Mouse (Mus musculus) CH12.LX (cell line): ENCODE data around the gene Anapc7. TPM values are rescaled to one million over a fixed set of nuclear protein-coding genes. Genes with fewer than 3 reads are reported as not detected.

Source experiments
- DNase-seq: peaks from one replicate; pipeline ENCODE4 v3.0.0-alpha.2; 2013; ENCODE audit errors: extremely low read depth
- H3K27ac ChIP-seq: 2 replicates; pipeline ENCODE4 v1.5.1; 2012; ENCODE audit warnings: low read depth, mild to moderate bottlenecking, control low read depth, moderate library complexity; ENCODE audit not compliant: insufficient read depth
- H3K27me3 ChIP-seq: replicated peaks from 2 replicates; pipeline ENCODE3; 2012; ENCODE audit warnings: inconsistent platforms
- H3K36me3 ChIP-seq, 2 experiments: replicated peaks in 1 of 2; 2 replicates each; pipeline versions ENCODE3 to v1.6.1; 2012; ENCODE audit warnings: inconsistent platforms in 1 of 2, low read length in 1 of 2, mild to moderate bottlenecking in 1 of 2, mixed read lengths in 1 of 2, moderate library complexity in 1 of 2; ENCODE audit not compliant: control insufficient read depth in 1 of 2, insufficient read depth in 1 of 2
- H3K4me1 ChIP-seq, 2 experiments: 2 replicates each; pipeline ENCODE4 v1.6.1; 2012; ENCODE audit warnings: inconsistent platforms in 1 of 2, moderate library complexity in 1 of 2; ENCODE audit not compliant: insufficient read depth in 2 of 2, control insufficient read depth in 1 of 2
- H3K4me2 ChIP-seq: 2 replicates; pipeline ENCODE4 v1.6.1; 2012; ENCODE audit warnings: low read depth, mild to moderate bottlenecking, control low read depth; ENCODE audit not compliant: poor library complexity, insufficient read depth, severe bottlenecking
- H3K4me3 ChIP-seq, 3 experiments: fragments of 150-350 bp in 1 of 3; sonication (generic) in 1 of 3; replicated peaks in 1 of 3; 2 replicates each; pipeline versions ENCODE3 to v1.5.1; 2011 to 2012; ENCODE audit warnings: low read depth in 2 of 3, low read length in 2 of 3, mild to moderate bottlenecking in 2 of 3, moderate library complexity in 2 of 3, control low read depth in 1 of 3, improper control_type of control experiment in 1 of 3, inconsistent platforms in 1 of 3, mixed read lengths in 1 of 3; ENCODE audit not compliant: poor library complexity in 1 of 3
- H3K79me2 ChIP-seq: replicated peaks from 2 replicates; pipeline ENCODE4 v1.6.1; 2012; ENCODE audit warnings: mild to moderate bottlenecking, moderate library complexity; ENCODE audit not compliant: control insufficient read depth, poor library complexity, insufficient read depth, severe bottlenecking; ENCODE audit errors: extremely low read depth
- H3K9ac ChIP-seq: 2 replicates; pipeline ENCODE4 v1.6.1; 2012; ENCODE audit warnings: low read depth, mild to moderate bottlenecking, control low read depth, moderate library complexity; ENCODE audit not compliant: insufficient read depth
- H3K9me3 ChIP-seq: replicated peaks from 2 replicates; pipeline ENCODE3; 2012; ENCODE audit warnings: low read length, inconsistent platforms, mixed read lengths
- CHD1 ChIP-seq: IDR thresholded peaks from 2 replicates; pipeline ENCODE4 v1.6.1; 2012; ENCODE audit warnings: low read depth, low read length, improper control_type of control experiment, inconsistent platforms
- CTCF ChIP-seq, 2 experiments: IDR thresholded peaks in 1 of 2; conservative IDR thresholded peaks in 1 of 2; 2 replicates each; pipeline ENCODE4 v1.5.1; 2011 to 2012; ENCODE audit warnings: low read depth in 2 of 2, low read length in 2 of 2, improper control_type of control experiment in 1 of 2, inconsistent platforms in 1 of 2, mild to moderate bottlenecking in 1 of 2, moderate library complexity in 1 of 2
- ETS1 ChIP-seq: conservative IDR thresholded peaks from 2 replicates; pipeline ENCODE4 v1.6.1; 2012; ENCODE audit warnings: low read depth, mild to moderate bottlenecking, inconsistent platforms, low read length, improper control_type of control experiment, moderate library complexity
- IRF4 ChIP-seq: IDR thresholded peaks from 2 replicates; pipeline ENCODE4 v1.6.1; 2014; ENCODE audit warnings: low read depth, mild to moderate bottlenecking, inconsistent platforms, low read length, improper control_type of control experiment
- JUN ChIP-seq: IDR thresholded peaks from 2 replicates; pipeline ENCODE4 v1.6.1; 2011; ENCODE audit warnings: low read depth, mild to moderate bottlenecking, low read length, improper control_type of control experiment, moderate library complexity; ENCODE audit not compliant: insufficient read depth
- KAT2A ChIP-seq: IDR thresholded peaks from 2 replicates; pipeline ENCODE4 v1.6.1; 2012; ENCODE audit warnings: low read length, improper control_type of control experiment, inconsistent platforms; ENCODE audit not compliant: insufficient replicate concordance
- MAFK ChIP-seq: IDR thresholded peaks from 2 replicates; pipeline ENCODE4 v1.6.1; 2011; ENCODE audit warnings: low read length, improper control_type of control experiment; ENCODE audit not compliant: insufficient replicate concordance
- MAX ChIP-seq: IDR thresholded peaks from 2 replicates; pipeline ENCODE4 v1.6.1; 2011; ENCODE audit warnings: low read length, improper control_type of control experiment
- MAZ ChIP-seq: IDR thresholded peaks from 2 replicates; pipeline ENCODE4 v1.6.1; 2012; ENCODE audit warnings: low read depth, mild to moderate bottlenecking, inconsistent platforms, low read length, improper control_type of control experiment, moderate library complexity
- MEF2A ChIP-seq: IDR thresholded peaks from 2 replicates; pipeline ENCODE4 v1.6.1; 2014; ENCODE audit warnings: low read depth, mild to moderate bottlenecking, inconsistent platforms, low read length, improper control_type of control experiment, borderline replicate concordance
- MXI1 ChIP-seq: IDR thresholded peaks from 2 replicates; pipeline ENCODE4 v1.6.1; 2011; ENCODE audit warnings: mild to moderate bottlenecking, low read depth, low read length, improper control_type of control experiment
- MYC ChIP-seq: IDR thresholded peaks from 2 replicates; pipeline ENCODE4 v1.6.1; 2011; ENCODE audit warnings: low read depth, mild to moderate bottlenecking, improper control_type of control experiment, low read length
- NELFE ChIP-seq: IDR thresholded peaks from 2 replicates; pipeline ENCODE4 v1.6.1; 2011; ENCODE audit warnings: low read depth, low read length, improper control_type of control experiment
- NRF1 ChIP-seq: IDR thresholded peaks from 2 replicates; pipeline ENCODE4 v1.6.1; 2014; ENCODE audit warnings: low read depth, mild to moderate bottlenecking, inconsistent platforms, low read length, improper control_type of control experiment, moderate library complexity
- POLR2A ChIP-seq: IDR thresholded peaks from 2 replicates; pipeline ENCODE4 v1.6.1; 2011; ENCODE audit warnings: low read depth, mild to moderate bottlenecking, improper control_type of control experiment, low read length
- POLR2AphosphoS2 ChIP-seq: IDR thresholded peaks from 2 replicates; pipeline ENCODE4 v1.6.1; 2011; ENCODE audit warnings: low read depth, low read length, improper control_type of control experiment
- SMC3 ChIP-seq: IDR thresholded peaks from 2 replicates; pipeline ENCODE4 v1.6.1; 2011; ENCODE audit warnings: low read depth, low read length, improper control_type of control experiment
- TBP ChIP-seq: conservative IDR thresholded peaks from 2 replicates; pipeline ENCODE4 v1.6.1; 2011; ENCODE audit warnings: low read depth, low read length, improper control_type of control experiment
- TCF12 ChIP-seq: IDR thresholded peaks from 2 replicates; pipeline ENCODE4 v1.6.1; 2014; ENCODE audit warnings: low read depth, mild to moderate bottlenecking, inconsistent platforms, low read length, improper control_type of control experiment
- UBTF ChIP-seq: IDR thresholded peaks from 2 replicates; pipeline ENCODE4 v1.6.1; 2012; ENCODE audit warnings: low read depth, mild to moderate bottlenecking, inconsistent platforms, low read length, improper control_type of control experiment, moderate library complexity
- USF1 ChIP-seq: IDR thresholded peaks from 2 replicates; pipeline ENCODE4 v1.6.1; 2014; ENCODE audit warnings: low read depth, mild to moderate bottlenecking, inconsistent platforms, low read length, improper control_type of control experiment
- USF2 ChIP-seq: conservative IDR thresholded peaks from 2 replicates; pipeline ENCODE4 v1.6.1; 2011; ENCODE audit warnings: low read depth, low read length, improper control_type of control experiment
- ZC3H11A ChIP-seq: IDR thresholded peaks from 2 replicates; pipeline ENCODE4 v1.6.1; 2012; ENCODE audit warnings: low read depth, mild to moderate bottlenecking, inconsistent platforms, low read length, improper control_type of control experiment
- ZNF384 ChIP-seq: IDR thresholded peaks from 2 replicates; pipeline ENCODE4 v1.6.1; 2012; ENCODE audit warnings: low read depth, low read length, improper control_type of control experiment, inconsistent platforms
- dilution Hi-C: fragments of 300-500 bp; cut with MboI; formaldehyde crosslinking; loops from 2 replicates; pipeline ENCODE4 v1.14.3; 2020; ENCODE audit warnings: low sequenced_read_pairs; ENCODE audit not compliant: extremely low pct_unique_long_range_greater_than_20kb, extremely low pct_ligation_motif_present
- in situ Hi-C: fragments of 300-500 bp; cut with MboI; formaldehyde crosslinking; loops from 3 replicates; pipeline ENCODE4 v1.14.3; 2019; ENCODE audit warnings: low sequenced_read_pairs, low pct_ligation_motif_present, low pct_unique_long_range_greater_than_20kb, mixed read lengths
- polyA plus RNA-seq: library from polyadenylated mRNA; unstranded; fragments of >175 nt; gene quantifications from 2 replicates; pipeline ENCODE4 v1.2.1, GENCODE M21; 2012; ENCODE audit warnings: low read depth; ENCODE audit not compliant: insufficient read length
- total RNA-seq, 2 experiments: library from RNA; depleted of rRNA; stranded (reverse); fragments of 300-350 nt in 1 of 2; fragments of >200 nt in 1 of 2; gene quantifications; 2 replicates each; pipeline ENCODE4 v1.2.3; 2012 to 2014

The Anapc7 gene
- total and polyA plus RNA-seq, 3 experiments = 21.3 to 43.3 (median 39.4) TPM

GRCm38 (mm10) chr5:122403362-122403761 lies 18.1 kb upstream of the Anapc7 start:
- in situ Hi-C loops (no loop called here), dilution Hi-C loops (no loop called here)
- H3K4me3 ChIP-seq = no peak overlapping the region
- H3K27me3 ChIP-seq = no peaks in the 10 kb centered on the region
- DNase-seq = no peak
- no peaks in the 10 kb centered on the region for H3K9me3 ChIP-seq
- H3K79me2 ChIP-seq = peaks cover 6% of the 10 kb centered on the region; the same call in 1 of the 2 replicates
- no peak overlapping the region for H3K4me2 ChIP-seq
- H3K36me3 ChIP-seq = peaks cover 75 to 93% of the 10 kb centered on the region in 2 experiments
- peaks cover 0 to 9% of the 10 kb centered on the region in 2 experiments; a peak in 2 of 4 replicates for H3K4me1 ChIP-seq
- no peak for TF ChIP-seq USF1
- no peak for TF ChIP-seq NELFE
- no peak for TF ChIP-seq POLR2A
- no peak for TF ChIP-seq IRF4
- TF ChIP-seq TBP = no peak
- TF ChIP-seq JUN = no peak
- TF ChIP-seq TCF12 = no peak
- no peak for TF ChIP-seq MYC
- TF ChIP-seq MEF2A = no peak
- TF ChIP-seq UBTF = no peak
- no peak for TF ChIP-seq CHD1
- TF ChIP-seq USF2 = no peak
- TF ChIP-seq ETS1 = no peak
- TF ChIP-seq ZNF384 = no peak
- no peak overlapping the region for H3K27ac ChIP-seq
- H3K9ac ChIP-seq = no peak overlapping the region

- no peak for DNase-seq
- in situ Hi-C loops = no loop called here
- TF ChIP-seq ZC3H11A (no peak), ZNF384 (no peak), CTCF (conservative IDR thresholded peaks at IDR 0.05 in 1 of 2, IDR thresholded peaks at IDR 0.05 in 1 of 2; ENCODE audit: low read depth in 2 of 2, low read length in 2 of 2) (no peak), MXI1 (no peak), IRF4 (no peak), USF2 (no peak), SMC3 (no peak), MAX (no peak), KAT2A (no peak), MAZ (no peak), MAFK (no peak), NRF1 (no peak), POLR2AphosphoS2 (no peak)
- no peaks in the 10 kb centered on the region for H3K4me1 ChIP-seq
- H3K27ac ChIP-seq = no peak overlapping the region
- no peak overlapping the region for H3K4me2 ChIP-seq
- H3K27me3 ChIP-seq = no peaks in the 10 kb centered on the region
- dilution Hi-C loops = no loop called here
- no peaks in the 10 kb centered on the region for H3K79me2 ChIP-seq
- H3K4me3 ChIP-seq = no peak overlapping the region
- H3K9me3 ChIP-seq = peaks cover 2% of the 10 kb centered on the region
- H3K9ac ChIP-seq = no peak overlapping the region
- peaks cover 71 to 89% of the 10 kb centered on the region in 2 experiments for H3K36me3 ChIP-seq
Observed at GRCm38 (mm10) chr5:122405537-122405936, 16.0 kb upstream of the Anapc7 start.
